Mouse (Mus musculus): ENCODE measurements around the gene Fam210b.

Fam210b gene

GRCm38 (mm10) chr2:172401116-172401825 lies 55.9 kb downstream of the Fam210b start:
- DNase-seq (ENCODE audit: low read depth), result peak; percentile 73

- no peak for DNase-seq (ENCODE audit: low read depth)
These were observed 58.9 kb downstream of the Fam210b start for GRCm38 (mm10) chr2:172404239-172404638.

DNA sequence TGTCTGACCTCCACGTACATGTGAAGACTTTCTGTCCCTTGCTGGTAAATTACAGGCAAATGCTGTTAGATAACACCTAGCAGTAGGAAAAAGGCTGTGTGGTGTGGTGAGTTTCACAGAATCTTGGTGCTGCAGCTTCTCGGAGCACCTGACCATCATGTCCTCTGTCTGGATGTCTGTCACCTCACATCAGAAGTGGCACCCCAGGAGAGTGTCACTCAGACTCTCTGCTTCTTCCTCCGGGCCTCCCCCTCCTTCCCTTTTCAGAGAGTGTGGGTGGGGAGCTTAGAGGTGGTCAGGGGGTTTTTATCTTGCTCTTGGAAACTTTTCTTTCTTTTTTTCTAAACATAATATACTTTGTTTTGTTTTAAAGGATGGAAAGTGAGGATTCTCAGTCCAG lies 59.6 kb downstream of the Fam210b start:
- DNase-seq (ENCODE audit: low read depth), result no peak
